Mouse (Mus musculus) granulocyte monocyte progenitor cell, adult 5-6 weeks (primary cell): ENCODE results near the gene B9d2. TPM values are rescaled to one million over a fixed set of nuclear protein-coding genes. Genes with fewer than 3 reads are reported as not detected.

Source experiments
- ATAC-seq: replicated peaks from 2 replicates; pipeline ENCODE4 v1.8.0; 2016; ENCODE audit warnings: mild to moderate bottlenecking, moderate TSS enrichment, inconsistent platforms; ENCODE audit not compliant: poor library complexity, severe bottlenecking
- total RNA-seq, 2 experiments: library from RNA; stranded (forward) in 1 of 2; stranded (reverse) in 1 of 2; fragments of 200-712, 200-1000 nt in 1 of 2; fragments of >200 nt in 1 of 2; fragmentation: Nextera tagmentation in 1 of 2; gene quantifications; 2 replicates each; pipeline ENCODE4 v1.2.3; 2014 to 2017

B9d2 gene
- total RNA-seq, 2 experiments from 2014 or later, result 31.0 to 49.7 TPM

- ATAC-seq, result no peak
Measured at GRCm38 (mm10) chr7:25700732-25701131, 20.2 kb downstream of the B9d2 start.

GRCm38 (mm10) chr7:25702350-25702749, 21.8 kb downstream of the B9d2 start:
- no peak for ATAC-seq

GRCm38 (mm10) chr7:25703793-25704494, 23.4 kb downstream of the B9d2 start:
- ATAC-seq, result no peak

GRCm38 (mm10) chr7:25704716-25705364, 24.3 kb downstream of the B9d2 start:
- ATAC-seq, result no peak

- peak; percentile 11 for ATAC-seq
Measured at GRCm38 (mm10) chr7:25705801-25706251, 25.2 kb downstream of the B9d2 start.

GRCm38 (mm10) chr7:25706578-25707170, 26.1 kb downstream of the B9d2 start:
- ATAC-seq, result peak; percentile 62

- peak; percentile 21 for ATAC-seq
Measured at GRCm38 (mm10) chr7:25707581-25708292, 27.2 kb downstream of the B9d2 start.

GRCm38 (mm10) chr7:25709961-25710360, 29.4 kb downstream of the B9d2 start:
- no peak for ATAC-seq

GRCm38 (mm10) chr7:25710519-25711130, 30.0 kb downstream of the B9d2 start:
- no peak for ATAC-seq

- ATAC-seq, result no peak
Measured at GRCm38 (mm10) chr7:25711165-25711564, 30.6 kb downstream of the B9d2 start.

- ATAC-seq, result peak; percentile 60
Measured at GRCm38 (mm10) chr7:25711731-25712197, 31.2 kb downstream of the B9d2 start.

- no peak for ATAC-seq
Measured at GRCm38 (mm10) chr7:25712801-25713200, 32.2 kb downstream of the B9d2 start.

GRCm38 (mm10) chr7:25714581-25714980, 34.0 kb downstream of the B9d2 start:
- no peak for ATAC-seq

- no peak for ATAC-seq
Measured at GRCm38 (mm10) chr7:25715731-25716271, 35.2 kb downstream of the B9d2 start.

- no peak for ATAC-seq
Measured at GRCm38 (mm10) chr7:25717478-25717877, 36.9 kb downstream of the B9d2 start.

GRCm38 (mm10) chr7:25718788-25719417, 38.3 kb downstream of the B9d2 start, which contains the start of gene Ccdc97:
Gene Ccdc97 (minus strand): TSS chr7:25719088.
- peak; percentile 82 for ATAC-seq

- peak; percentile 26 for ATAC-seq
Measured at GRCm38 (mm10) chr7:25719761-25720610, 39.4 kb downstream of the B9d2 start.

- no peak for ATAC-seq
Measured at GRCm38 (mm10) chr7:25720760-25721159, 40.2 kb downstream of the B9d2 start.
